Mouse (Mus musculus): ENCODE data around the gene Tsc1.

The Tsc1 gene

DNA sequence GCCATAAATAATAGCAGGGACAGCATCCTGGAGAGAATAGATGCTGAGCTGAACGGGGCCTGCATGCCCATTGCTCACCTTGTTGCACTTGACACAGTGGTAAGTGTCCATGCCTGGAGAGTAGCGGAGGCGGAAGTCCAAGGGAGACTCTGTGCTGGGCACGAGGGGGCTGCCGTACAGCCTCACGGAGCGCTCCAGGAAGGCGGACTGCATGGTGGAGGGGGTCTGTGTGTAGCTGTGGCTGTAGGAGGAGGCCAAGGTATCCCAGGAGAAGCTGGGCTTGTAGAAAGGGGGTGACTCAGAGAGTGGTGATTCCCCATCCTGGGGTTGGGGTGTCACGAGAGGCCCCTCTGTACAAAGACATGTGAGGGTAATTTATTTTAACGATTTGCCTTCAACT lies 27.4 kb upstream of the Tsc1 start:
- DNase-seq (ENCODE audit: low read depth, low spot score), result no peak

- DNase-seq (ENCODE audit: low read depth, low spot score), result peak; percentile 88
Measured at GRCm38 (mm10) chr2:28616358-28616757, 24.7 kb upstream of the Tsc1 start.

DNA sequence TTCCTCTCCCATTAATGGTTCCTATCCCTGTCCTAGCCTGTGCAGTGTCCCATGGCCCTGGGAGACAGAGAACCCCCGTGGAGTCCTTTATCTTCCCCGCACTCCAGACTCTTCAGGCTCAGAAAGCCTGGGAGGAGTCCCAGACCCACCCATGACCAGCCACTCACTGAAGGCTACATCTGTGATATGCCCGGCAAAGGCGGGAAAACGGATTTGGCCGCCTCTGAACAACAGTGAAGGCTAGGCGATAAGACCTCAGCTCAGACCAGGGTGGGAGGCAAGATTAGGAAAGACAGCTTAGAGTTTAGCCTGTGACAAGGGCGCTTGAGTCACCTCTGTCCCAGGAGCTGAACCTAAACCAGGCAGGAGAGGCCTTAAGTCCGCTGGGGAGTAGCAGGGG lies 24.2 kb upstream of the Tsc1 start:
- DNase-seq (ENCODE audit: low read depth, low spot score), result peak; percentile 32

DNA sequence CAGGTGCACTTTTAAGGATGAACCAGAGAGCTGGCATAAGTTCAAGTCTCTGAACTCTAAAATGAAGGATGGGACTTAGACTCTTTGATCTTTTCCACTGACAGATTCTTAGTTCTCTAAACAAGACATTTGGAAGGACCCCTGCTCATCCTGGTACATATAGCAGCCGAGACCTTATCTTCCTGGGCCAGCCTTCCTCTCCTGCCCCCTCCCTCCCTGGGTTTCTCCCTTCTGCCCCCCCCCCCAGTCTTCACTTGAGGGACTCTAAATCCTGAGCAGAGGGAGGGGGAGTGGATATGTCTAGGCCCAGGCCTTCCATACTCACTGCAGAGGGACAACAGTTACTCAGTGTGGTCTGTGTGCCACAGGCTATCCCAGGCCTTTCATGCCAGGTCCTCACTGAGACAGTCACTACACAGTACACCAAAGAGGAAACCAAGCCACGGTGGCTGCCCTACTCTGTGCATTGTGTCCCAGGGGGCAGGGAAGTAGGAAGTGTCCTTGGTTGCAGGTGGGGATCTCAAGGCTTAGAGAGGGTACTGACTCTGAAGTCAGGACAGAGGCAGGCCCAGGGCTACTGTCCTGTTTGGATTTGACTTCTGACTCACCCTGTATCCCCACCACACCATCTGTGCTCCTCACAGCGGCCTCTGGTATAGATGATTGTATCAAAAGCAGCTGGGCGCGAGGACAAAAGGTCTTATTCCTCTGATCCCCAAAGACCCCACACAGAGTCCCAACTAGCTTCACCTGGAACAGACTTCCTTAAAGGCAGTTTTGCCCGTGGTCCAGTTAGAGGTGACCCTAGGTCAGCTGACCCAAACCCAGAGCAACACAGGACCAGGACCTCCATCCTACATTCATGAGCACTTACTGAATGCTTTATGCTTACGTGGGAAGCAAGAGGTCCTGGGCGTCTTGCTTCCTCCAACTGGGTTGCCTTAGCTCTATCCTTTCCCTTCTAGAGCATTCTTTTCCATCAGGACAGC lies 23.2 kb upstream of the Tsc1 start:
- no peak for DNase-seq (ENCODE audit: low read depth, low spot score)

DNA sequence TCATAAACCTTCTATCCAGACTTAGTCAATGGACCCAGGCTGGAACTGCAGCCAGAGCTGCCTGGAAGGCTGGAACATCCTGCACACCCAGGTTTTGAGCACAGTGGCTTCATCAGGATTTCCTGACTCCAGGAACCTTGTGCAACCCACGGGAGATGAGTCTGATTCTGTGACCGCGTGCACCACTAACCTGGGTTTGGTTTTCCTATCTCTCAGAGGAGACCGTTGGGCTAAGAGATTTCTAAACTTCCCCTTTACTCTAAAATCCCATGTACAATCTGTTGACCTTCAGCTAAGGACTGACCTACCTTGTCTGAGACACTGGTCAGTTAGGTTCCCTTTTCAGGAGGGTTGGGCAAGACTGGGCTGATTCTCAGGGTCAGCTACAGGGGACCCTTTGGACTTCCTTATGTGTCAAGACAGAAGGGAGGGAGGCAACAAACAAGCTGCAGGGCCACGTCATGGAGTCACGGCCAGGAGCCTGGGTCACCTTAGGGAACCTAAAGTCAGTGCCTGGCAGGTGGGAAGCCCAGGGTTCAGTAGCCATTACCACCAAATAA lies 22.2 kb upstream of the Tsc1 start:
- no peak for DNase-seq (ENCODE audit: low read depth, low spot score)

DNA sequence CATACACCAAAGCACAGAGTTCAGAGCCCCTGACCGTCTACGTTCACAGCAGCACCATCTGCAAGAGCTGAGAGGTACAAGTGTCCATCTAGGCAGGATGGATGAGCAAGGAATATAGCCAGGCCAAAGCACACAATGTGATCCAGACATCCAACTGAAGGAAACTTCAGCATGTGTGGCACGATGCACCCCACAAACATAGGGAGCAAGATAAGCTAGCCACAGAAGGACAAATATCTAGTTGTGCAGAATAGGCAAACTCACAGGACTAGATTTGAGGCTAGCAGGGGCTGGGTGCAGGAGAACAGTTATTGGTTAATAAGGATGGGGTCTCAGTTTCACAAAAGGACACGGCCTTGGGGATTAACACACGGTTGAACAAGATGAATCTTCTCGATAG lies 21.7 kb upstream of the Tsc1 start:
- no peak for DNase-seq (ENCODE audit: low read depth, low spot score)

DNA sequence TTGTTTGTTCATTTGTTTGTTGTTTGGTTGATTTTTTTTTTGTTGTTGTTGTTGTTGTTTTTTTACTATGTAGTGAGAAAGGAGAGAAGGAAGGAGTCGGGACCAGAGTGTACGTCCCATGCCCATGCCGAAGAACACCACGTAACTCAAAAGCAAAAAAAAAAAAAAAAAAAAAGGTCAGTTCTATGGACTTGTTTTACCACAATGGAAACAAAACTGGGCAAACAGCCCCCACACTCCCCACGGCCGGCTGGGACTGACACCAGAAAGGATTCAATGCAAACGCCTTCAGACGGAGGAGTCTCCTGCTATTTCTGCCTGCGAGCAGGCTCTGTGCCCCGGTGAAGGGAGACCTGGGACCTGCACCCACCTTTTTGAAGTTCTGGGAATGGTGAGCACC lies 20.5 kb upstream of the Tsc1 start:
- no peak for DNase-seq (ENCODE audit: low read depth, low spot score)

- no peak for DNase-seq (ENCODE audit: low read depth, low spot score)
Measured at GRCm38 (mm10) chr2:28621111-28621510, 19.9 kb upstream of the Tsc1 start.

GRCm38 (mm10) chr2:28621664-28622171 lies 19.3 kb upstream of the Tsc1 start, which contains the start of gene Gfi1b:
Gene Gfi1b (minus strand): TSS chr2:28621982.
- DNase-seq (ENCODE audit: low read depth, low spot score), result no peak

- DNase-seq (ENCODE audit: low read depth, low spot score), result peak; percentile 56
Measured at GRCm38 (mm10) chr2:28622521-28623124, 18.4 kb upstream of the Tsc1 start.

DNA sequence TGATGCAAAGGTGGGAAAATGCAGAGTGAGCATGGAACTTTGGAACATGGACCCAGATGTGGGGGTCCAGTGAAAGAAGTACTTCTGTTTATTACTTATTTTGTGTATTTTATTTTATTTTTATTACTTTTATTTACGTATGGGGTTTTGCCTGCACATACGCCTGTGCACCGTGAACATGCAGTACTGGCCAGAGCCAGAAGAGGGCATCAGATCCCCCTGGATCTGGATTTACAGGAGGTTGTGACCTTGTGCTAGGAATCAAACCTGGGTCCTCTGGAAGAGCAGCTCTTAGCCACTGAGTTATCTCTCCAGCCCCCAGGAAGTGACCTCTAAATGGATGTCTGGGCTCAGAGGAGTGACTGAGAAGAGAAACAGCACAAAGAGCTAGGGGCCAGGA lies 16.2 kb upstream of the Tsc1 start:
- DNase-seq (ENCODE audit: low read depth, low spot score), result peak; percentile 77

DNA sequence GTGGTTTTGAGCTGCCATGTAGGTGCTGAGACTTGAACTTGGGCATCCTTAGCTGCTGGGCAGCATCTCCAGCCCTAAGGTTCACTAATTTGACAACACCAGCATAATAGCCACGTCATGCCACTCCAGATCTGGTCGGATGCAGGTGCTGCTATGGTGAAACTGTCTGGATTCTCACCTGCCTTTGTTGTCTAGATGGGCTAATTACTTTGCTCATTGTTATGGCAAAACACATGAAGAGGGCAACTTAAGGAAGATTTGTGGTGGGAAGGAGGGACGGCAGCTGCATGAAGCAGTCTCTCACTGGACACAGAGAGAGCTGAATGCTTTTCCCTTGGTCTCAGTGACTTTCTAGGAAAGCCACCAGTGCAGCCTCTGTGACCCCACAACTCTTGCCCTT lies 15.0 kb upstream of the Tsc1 start:
- DNase-seq (ENCODE audit: low read depth, low spot score), result peak; percentile 69

GRCm38 (mm10) chr2:28628053-28628452 lies 13.0 kb upstream of the Tsc1 start:
- no peak for DNase-seq (ENCODE audit: low read depth, low spot score)

DNA sequence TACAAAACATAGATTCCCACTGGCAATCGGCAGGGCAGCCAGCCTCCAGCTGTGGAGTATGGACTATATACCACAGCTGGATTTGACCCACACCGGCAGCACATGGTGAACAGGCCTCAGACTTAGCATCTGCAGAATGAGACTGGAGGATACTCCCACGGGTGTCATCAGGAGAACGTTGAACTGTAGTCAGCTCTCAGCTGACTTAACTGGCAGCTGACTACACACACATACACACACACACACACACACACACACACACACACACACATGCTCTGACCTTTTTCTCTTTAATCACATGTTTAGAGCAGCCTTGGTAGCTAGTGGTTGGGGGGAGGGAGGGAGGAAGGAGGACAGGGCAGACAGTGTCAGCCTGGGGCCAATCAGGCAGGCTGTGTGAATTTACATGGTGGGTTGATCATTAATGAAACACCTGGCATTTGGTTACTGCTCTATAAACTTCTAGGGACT lies 11.1 kb upstream of the Tsc1 start:
- no peak for DNase-seq (ENCODE audit: low read depth, low spot score)

DNA sequence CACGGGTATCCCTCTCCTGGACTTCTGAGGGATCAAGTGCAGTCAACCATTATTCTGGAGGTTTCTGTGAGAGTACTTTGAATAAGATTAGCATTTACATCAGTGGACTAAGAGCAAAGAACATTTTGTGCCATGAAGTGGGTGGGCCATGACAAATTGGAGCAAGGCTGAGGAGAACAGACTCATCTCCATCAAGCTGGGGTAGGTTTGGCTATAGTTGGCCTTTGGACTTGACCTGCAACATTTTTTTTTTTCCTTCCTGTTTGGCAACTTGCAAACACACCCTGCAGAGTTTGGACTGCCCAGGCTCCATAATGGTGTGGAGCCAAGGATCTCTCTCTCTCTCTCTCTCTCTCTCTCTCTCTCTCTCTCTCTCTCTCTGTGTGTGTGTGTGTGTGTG lies 8.4 kb upstream of the Tsc1 start:
- DNase-seq (ENCODE audit: low read depth, low spot score), result no peak

- DNase-seq (ENCODE audit: low read depth, low spot score), result no peak
Measured at GRCm38 (mm10) chr2:28633136-28633535, 7.9 kb upstream of the Tsc1 start.

DNA sequence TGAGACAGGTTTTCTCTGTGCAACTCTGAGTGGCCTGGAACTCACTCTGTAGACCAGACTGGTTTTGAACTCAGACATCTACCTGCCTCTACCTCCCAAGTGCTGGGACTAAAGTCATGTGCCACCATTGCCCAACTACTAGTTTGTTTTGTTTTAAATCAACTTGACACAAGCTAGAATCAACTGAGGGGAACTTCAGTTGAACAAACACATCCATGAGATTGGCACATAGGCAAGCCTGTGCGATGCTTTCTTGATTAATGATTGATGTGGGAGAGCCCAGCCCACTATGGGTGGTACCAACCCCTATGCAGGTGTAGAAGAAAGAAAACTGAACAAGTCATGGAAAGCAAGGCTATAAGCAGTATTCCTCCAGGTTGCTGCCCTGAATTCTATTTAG lies 5.8 kb upstream of the Tsc1 start:
- no peak for DNase-seq (ENCODE audit: low read depth, low spot score)

GRCm38 (mm10) chr2:28637106-28637845 lies 3.8 kb upstream of the Tsc1 start:
- no peak for DNase-seq (ENCODE audit: low read depth, low spot score)

DNA sequence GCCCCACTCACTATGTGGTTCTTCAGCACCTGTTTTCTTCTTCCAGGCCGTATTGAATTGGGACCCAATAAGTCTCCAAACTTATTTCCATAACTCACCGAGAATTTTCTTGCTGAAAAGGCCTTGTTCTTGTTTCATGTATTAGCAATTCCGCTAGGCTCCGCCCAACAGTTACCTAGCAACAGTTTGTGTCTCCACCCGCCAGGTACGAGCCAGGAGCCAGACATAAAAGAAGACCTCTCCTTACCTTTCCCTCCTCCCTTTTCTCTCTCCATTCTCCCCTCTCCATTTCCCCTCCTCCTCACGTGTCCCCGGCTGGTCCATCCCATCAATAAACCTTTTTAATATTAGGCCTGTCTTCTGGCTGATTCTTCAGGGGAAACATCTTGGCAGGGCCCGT lies 2.7 kb upstream of the Tsc1 start:
- peak; percentile 59 for DNase-seq (ENCODE audit: low read depth, low spot score)

DNA sequence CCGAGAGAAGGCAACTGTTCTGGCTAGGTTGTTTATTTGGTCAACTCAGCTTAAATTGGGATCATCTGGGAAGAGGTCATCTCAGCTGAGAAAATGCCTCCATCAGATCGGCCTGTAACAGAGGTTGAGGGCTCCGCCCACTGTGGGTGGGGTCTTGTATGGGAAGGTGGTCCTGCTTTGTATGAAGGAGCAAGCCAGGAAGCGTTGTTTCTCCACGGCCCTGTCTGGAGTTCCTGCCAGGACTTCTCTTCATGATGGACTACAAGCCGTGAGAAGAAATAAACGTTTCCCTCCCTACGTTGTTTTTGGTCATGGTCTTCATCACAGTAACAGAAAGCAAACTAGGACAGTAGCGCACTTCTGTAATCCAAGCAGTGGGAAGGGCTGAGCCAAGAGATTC lies 2.1 kb upstream of the Tsc1 start:
- DNase-seq (ENCODE audit: low read depth, low spot score), result peak; percentile 87

DNA sequence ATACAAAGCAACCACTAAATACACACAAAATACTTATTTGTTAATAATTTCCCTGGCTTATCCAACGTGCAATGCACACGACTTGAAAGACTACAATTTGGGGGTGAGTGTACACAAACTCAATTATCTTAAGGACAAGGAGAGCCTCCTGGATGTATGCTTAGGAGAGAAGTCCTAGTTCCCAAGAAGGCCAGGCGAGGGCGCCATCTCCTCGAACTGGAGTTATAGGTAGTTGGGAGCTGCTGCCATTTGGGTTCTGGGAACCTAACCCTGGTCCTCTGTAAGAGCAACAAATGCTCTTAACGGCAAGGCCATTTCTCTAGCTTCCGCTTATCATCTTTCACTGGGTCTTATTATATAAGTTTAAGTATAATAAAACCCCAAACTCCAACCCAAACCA lies 1.2 kb upstream of the Tsc1 start:
- peak; percentile 87 for DNase-seq (ENCODE audit: low read depth, low spot score)

Data from ZHBTc4 (cell line).